Mouse (Mus musculus) frontal cortex, adult 2 months (tissue): Measurements from ENCODE around the gene A930002H24Rik. TPM values are rescaled to one million over a fixed set of nuclear protein-coding genes. Genes with fewer than 3 reads are reported as not detected.

ENCODE experiments used
- DNase-seq, 2 experiments: peaks; one replicate each; pipeline ENCODE4 v3.0.0; 2022; ENCODE audit warnings: low spot score in 1 of 2; ENCODE audit errors: extremely low spot score in 1 of 2
- polyA plus RNA-seq: library from polyadenylated mRNA; depleted of rRNA; stranded (reverse); fragments of >200 nt; gene quantifications from 2 replicates; pipeline ENCODE4 v1.2.3, GENCODE M21; 2012; rRNA removed

A930002H24Rik gene
- polyA plus RNA-seq, 1 experiment: 0.90 TPM

DNA sequence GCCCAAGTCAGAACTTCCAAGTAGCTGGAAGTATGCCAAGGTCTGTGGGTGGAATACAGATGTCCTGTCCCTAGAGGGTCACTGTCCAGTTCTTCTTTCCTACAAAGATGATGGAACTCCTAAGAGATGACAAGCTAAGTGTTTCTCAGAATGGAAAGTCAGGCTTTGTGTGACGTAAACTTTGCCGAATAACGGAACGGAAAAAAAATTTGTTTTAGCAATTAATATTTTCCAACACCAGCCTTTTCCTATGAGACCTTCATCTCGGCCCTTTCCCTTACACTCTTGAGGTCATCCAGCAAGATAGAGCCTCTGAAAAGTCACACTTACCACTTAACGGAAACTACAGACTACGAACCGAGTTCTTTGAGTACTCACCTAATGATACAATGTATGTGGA, 25.4 kb downstream of the A930002H24Rik start:
- no peak for DNase-seq

DNA sequence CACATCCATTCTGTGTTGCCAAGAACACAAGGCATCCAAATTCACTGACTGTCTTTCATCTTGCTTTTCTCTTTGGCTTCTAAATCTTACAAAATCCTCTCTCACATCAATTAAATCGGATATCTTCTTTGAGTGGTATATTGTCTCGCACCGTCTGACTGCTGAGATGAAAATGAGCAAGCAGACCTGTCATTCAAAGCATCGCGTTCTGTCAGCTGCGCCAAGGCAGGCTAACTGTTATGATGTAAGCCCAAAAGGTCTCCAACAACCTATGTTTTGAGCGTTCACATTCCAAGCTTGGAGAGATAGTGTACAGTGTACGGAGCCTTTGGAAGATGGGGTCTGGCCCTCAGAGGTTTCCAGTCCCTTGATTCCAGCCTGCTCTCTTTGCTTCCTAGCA, 26.9 kb downstream of the A930002H24Rik start:
- no peak for DNase-seq

DNA sequence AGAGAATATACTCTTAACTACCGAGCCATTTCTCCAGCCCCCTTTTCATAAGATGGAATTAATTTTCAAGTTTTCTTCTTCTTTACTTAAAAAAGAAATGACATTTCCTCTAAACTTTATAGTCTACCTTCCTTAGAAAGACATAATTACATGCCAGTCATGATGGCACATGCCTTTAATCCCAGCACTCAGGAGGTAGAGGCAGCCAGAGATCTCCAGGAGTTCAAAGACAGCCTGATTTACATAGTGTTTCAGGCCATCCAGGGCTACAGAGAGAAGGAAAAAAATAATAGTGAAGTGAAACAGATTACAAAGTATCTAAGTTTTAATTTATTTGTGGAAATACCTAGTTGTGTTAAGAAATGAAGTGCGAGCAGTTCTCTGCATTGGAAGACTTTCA, 27.4 kb downstream of the A930002H24Rik start:
- no peak for DNase-seq

DNA sequence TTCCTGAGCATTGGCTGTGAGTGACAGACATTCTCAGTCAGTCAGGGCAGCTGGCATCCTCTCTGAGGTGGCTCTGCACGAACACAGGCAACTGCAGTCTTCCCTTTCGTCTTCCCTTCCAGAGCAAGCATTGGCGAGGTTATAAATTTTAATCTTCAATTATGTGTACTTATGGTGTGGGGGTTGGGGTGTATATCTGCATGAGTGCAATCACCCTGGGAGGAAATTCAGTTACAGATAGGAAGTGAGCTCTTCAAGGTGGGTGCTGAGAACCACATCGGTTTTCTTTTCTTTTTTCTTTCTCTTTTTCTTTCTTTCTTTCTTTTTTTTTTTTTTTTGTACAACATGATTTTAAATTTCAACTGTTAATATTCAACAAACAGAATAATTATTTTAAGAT, 32.0 kb downstream of the A930002H24Rik start:
- no peak for DNase-seq

DNA sequence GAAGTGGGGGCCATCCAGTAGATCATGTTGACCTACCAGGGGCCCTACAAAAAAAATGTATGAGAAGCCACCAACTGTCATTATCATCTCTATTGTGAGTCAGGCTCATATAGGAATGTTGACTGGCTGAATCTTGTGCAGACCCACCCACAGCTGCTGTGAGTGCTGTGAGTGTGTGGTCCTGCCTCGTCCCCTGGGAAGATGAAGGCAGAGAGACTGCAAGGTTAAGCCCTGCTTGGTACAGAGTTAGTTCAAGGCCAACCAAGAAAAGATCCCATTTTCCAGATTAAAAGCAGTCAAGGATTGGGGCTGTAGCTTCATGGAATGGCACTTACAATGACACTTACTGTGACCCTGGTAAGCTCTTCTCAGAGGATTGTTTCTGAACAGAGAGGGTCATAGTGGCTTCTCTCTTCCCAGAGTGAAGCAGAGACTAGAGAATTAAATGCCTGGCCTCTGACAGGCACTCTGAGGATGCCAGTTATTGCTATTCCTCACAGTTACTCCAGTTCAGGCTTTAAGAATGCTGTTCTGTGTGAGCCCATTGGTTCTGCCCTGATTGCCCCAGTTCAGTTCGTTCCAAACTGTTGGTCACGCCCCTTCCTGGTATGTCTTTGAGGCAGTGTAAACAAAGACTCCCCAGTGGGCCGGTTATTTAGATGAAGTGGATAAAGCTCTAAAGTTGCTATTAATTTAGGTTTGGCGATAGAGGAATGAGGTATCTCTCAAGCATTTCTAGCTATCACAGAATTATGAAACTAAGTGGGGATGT, 34.8 kb downstream of the A930002H24Rik start:
- DNase-seq: no peak

DNA sequence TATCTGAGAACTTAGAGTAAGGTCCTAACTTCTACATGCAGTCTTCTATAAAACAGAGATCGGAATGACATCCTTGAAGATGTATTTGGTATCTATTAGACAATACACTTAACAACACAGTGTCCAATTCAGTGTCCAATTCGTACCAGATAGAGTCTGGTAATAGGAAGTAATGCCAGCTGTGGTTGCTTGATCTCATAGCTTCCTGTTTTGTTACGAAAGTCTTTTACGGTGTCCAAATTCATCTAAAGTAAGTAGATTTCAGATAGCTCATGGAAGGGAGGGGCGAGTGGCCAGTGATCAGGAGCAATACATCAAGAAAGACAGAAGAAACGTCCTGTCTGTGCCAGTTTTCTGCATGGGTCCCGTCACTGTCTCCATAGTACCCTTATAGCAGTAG, 36.8 kb downstream of the A930002H24Rik start:
- no peak for DNase-seq

DNA sequence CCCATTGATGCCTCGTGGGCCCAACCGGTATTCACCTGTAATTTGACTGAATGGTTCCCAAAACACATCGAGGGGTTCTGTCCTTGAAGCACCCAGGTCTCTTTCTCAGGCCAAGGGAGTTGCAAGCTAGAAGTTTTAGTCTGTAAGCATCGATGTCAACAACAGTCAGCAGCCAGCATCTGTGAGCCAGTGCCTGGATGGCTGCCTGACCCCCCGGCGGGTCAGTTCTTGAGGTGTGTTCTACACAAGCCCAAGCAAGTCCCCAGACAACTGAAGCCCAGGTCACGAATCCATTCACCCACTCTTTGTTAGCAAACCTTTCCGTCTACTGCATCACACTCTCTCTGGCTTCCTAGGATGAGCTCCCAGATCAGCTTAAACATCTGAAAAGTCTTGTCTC, 37.4 kb downstream of the A930002H24Rik start:
- no peak for DNase-seq

DNA sequence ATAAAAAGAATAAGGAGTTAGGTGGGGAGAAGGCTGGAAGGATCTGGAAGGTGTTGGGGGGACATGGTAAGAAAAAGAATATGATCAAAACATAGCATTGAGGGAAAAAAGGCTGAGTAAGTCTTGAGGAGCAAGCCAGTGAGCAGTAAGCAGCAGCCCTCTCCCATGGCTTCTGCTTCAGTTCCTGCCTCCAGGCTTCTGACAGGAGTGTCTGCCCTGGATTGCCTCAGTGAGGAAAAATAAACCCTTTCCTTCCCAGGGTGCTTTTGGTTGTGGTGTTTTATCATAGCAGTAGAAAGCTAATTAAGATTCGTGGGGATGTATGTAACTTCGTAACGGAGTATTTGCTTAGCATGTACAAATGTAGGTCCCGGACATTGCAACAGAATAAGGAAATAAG, 39.5 kb downstream of the A930002H24Rik start:
- no peak for DNase-seq

DNA sequence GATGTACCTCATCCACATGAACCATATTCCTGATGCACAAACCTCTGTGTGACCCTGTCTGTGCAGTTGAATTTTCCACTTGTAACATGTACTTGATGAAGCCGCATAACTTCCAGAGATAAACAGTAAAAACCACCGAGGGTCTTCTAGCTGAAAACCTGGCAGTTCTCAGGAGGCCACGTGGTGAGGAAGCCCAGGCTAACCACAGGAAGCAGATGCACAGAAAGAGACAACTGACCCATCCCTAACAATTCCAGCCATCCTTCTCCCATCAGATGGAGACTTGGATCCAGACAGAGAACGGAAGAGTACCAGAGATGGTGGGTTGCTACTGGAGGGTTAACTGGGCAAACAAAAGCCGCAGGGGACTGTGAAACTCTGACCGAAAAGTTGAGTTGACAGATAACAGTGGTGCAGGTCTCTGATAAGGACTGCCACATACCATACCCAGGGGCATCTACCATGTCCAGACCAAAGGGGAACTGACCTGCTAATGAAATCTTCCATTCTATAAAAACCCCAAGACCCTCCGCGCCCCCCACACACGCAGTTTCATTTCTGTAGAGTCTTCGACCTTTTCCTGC, 45.1 kb downstream of the A930002H24Rik start:
- no peak for DNase-seq

DNA sequence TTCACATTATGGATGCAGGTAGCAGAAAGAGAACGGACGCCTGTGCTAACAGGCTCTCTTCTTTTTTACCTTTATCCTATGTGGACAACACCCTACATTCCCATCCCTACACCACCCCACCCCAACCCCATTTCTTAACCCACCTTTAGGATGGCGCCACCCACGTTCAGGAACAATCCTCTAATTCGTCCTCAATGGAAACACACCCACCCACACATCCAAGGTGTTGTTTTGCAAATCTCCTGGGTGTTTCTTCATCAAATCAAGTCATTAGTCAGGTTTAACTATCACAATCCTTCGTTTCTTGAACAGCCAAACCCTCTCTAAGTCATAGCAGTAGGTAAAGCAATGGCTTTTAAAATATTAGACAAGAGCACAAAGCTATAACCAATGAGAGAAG, 50.0 kb downstream of the A930002H24Rik start:
- DNase-seq: no peak

Other genes starting within 250 kb of the A930002H24Rik start
- 9.4 and 10.2 TPM in 2 replicates for gene Fer, start 729 bp downstream of the A930002H24Rik start, polyA plus RNA-seq